Mouse (Mus musculus) thymus, adult 2 months (tissue): ENCODE data around the gene Dcaf4. TPM values are rescaled to one million over a fixed set of nuclear protein-coding genes. Genes with fewer than 3 reads are reported as not detected.

Experiments
- DNase-seq: peaks from one replicate; pipeline ENCODE4 v3.0.0; 2021
- H3K27ac ChIP-seq: fragments of 200-500 bp; 2 replicates; pipeline ENCODE4 v1.5.1; 2012; ENCODE audit warnings: low read length, control low read depth; ENCODE audit not compliant: control insufficient read depth, insufficient read depth
- H3K27me3 ChIP-seq: fragments of 200-500 bp; 2 replicates; pipeline ENCODE4 v1.6.1; 2012; ENCODE audit warnings: mild to moderate bottlenecking, low read length, moderate library complexity, mixed read lengths; ENCODE audit not compliant: control insufficient read depth, insufficient read depth
- H3K36me3 ChIP-seq: fragments of 200-500 bp; 2 replicates; pipeline ENCODE4 v1.6.1; 2012; ENCODE audit warnings: mild to moderate bottlenecking, low read length, moderate library complexity; ENCODE audit not compliant: control insufficient read depth, insufficient read depth
- H3K4me1 ChIP-seq: fragments of 200-500 bp; replicated peaks from 2 replicates; pipeline ENCODE4 v1.6.1; 2012; ENCODE audit warnings: low read length; ENCODE audit not compliant: control insufficient read depth, insufficient read depth
- H3K4me3 ChIP-seq: fragments of 200-500 bp; 2 replicates; pipeline ENCODE4 v1.5.1; 2012; ENCODE audit warnings: mild to moderate bottlenecking, low read length, control low read depth, moderate library complexity; ENCODE audit not compliant: control insufficient read depth, insufficient read depth
- CTCF ChIP-seq: fragments of 200-500 bp; IDR thresholded peaks from 2 replicates; pipeline ENCODE4 v1.5.1; 2012; ENCODE audit warnings: mild to moderate bottlenecking, control low read depth, low read length, moderate library complexity, borderline replicate concordance; ENCODE audit not compliant: control insufficient read depth, poor library complexity, insufficient read depth; ENCODE audit errors: extremely low read depth
- POLR2A ChIP-seq: fragments of 200-500 bp; IDR thresholded peaks from 2 replicates; pipeline ENCODE4 v1.6.1; 2012; ENCODE audit warnings: mild to moderate bottlenecking, low read length, control low read depth, moderate library complexity; ENCODE audit not compliant: control insufficient read depth, poor library complexity, insufficient read depth; ENCODE audit errors: extremely low read depth
- WGBS: fragments of 180-500 bp; shearing (Covaris S2); methylation state at CpG from one replicate; pipeline ENCODE4 v1.1.7; 2018; 5-methylcytosine and 5-hydroxymethylcytosine counted together
- polyA plus RNA-seq: library from polyadenylated mRNA; depleted of rRNA; stranded (reverse); fragments of >200 nt; gene quantifications from 2 replicates; pipeline ENCODE4 v1.2.3, GENCODE M21; 2012; rRNA removed

Dcaf4 gene
- polyA plus RNA-seq, 1 experiment: 36.6 TPM

DNA sequence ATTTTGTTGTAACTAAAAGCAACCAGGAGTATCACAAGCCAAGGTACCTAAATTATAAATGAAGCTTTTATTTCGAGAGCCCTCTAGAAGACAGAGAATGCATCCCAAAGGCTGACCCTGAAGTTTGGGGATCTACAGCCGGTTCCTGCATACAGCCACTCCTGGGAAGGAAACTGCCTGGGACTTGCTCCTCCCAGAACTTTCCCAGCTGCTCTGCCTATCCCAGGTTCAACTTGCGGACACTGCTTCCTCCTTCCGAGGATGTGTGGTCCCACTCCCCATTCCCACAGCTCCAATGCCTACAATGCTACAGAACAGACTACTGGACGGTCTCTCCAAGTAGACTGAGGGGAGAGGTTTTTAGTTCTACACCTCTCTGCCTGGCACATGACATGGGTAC is 52.5 kb downstream of the Dcaf4 start:
- Histone ChIP-seq H3K4me3 (no peak overlapping the region), H3K27ac (no peak overlapping the region), H3K27me3 (no peaks in the 10 kb centered on the region), H3K4me1 (no peaks in the 10 kb centered on the region), H3K36me3 (peaks cover 33% of the 10 kb centered on the region)
- TF ChIP-seq POLR2A: no peak
- TF ChIP-seq CTCF: no peak
- WGBS: 96% methylated on average over 5 of the region's 5 CpGs
- no peak for DNase-seq

DNA sequence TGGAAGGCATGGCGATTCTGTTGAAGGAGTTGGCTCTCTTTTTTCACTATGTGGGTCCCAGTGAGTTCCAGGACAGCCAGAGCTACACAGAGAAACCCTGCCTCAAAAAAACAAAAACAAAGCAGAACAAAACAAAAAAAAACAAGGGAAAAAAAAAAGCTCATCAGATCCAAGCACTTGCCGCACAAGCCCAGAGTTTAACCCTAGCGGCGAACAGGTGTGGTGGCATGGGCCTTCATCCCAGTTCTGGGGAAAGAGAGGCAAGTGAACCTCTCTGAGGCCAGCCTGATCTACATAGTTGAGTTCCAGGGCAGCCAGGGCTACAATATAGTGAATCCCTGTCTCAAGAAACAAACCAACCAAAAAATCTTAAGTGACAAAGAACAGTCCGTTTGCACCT is 57.2 kb downstream of the Dcaf4 start:
- Histone ChIP-seq H3K4me3 (no peak overlapping the region), H3K27ac (no peak overlapping the region), H3K4me1 (no peaks in the 10 kb centered on the region), H3K36me3 (peaks cover 16% of the 10 kb centered on the region), H3K27me3 (no peaks in the 10 kb centered on the region)
- TF ChIP-seq CTCF (no peak), POLR2A (no peak)
- 96% methylated on average over 5 of the region's 5 CpGs for WGBS
- no peak for DNase-seq

DNA sequence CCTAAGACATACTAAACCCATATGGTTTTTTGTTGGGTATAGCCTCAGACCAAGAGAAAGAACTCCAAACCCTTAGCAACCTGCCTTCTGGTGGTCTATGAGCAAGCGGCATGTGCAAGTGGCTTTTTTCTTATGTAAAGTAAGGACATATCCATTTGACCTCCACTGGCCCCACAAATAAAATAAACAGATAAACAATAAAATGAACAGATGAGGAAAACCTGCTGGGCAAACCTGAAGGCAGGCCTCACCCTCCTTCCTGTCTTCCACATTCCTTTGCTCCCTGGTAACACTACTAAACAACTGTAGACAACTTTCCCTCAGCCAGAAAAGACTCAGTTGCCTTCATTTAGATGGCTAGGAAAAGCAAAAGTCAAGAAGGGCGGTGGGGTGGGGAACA is 58.1 kb downstream of the Dcaf4 start:
- TF ChIP-seq CTCF (no peak), POLR2A (no peak)
- no peak for DNase-seq
- no peaks in the 10 kb centered on the region for H3K4me1 ChIP-seq
- H3K36me3 ChIP-seq: peaks cover 16% of the 10 kb centered on the region
- H3K4me3 ChIP-seq: no peak overlapping the region
- no peak overlapping the region for H3K27ac ChIP-seq
- H3K27me3 ChIP-seq: no peaks in the 10 kb centered on the region
- WGBS: 97% methylated on average over 2 of the region's 2 CpGs

DNA sequence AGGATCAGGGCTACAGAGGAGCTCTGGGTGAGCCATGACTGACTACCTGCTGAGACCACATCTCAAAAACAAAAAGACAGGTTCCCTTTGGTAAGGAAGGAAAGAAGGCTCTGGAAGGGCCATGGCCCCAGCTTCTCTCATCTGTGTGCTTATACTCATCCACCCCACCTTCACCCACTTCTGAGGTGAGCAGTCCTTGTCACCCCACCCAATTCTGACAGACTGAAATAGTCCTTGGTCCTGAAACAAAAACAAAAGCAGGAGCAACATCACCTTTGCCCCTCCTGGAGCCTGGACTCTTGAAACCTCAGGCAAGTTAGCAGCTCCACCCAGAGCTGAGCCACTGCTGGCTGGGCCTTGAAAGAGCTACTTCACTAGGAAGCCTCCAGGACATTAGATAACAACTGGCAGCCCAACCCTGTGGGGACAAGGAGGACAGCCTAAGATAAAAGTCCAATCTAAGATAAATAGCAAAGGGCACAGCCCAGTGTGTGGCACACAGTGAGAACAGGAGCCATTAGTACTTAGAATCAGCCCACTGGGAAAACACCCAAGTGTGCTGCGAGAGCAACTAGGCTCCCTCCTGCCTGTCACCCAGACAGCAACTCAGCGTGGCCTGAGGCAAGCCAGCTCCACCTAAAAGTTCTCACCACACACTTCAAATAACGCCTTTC is 58.8 kb downstream of the Dcaf4 start:
- Histone ChIP-seq H3K4me3 (no peak overlapping the region), H3K27ac (no peak overlapping the region), H3K36me3 (peaks cover 21% of the 10 kb centered on the region), H3K27me3 (no peaks in the 10 kb centered on the region), H3K4me1 (no peaks in the 10 kb centered on the region)
- TF ChIP-seq CTCF: no peak
- TF ChIP-seq POLR2A: no peak
- 82% methylated on average over 3 of the region's 3 CpGs for WGBS
- no peak for DNase-seq

DNA sequence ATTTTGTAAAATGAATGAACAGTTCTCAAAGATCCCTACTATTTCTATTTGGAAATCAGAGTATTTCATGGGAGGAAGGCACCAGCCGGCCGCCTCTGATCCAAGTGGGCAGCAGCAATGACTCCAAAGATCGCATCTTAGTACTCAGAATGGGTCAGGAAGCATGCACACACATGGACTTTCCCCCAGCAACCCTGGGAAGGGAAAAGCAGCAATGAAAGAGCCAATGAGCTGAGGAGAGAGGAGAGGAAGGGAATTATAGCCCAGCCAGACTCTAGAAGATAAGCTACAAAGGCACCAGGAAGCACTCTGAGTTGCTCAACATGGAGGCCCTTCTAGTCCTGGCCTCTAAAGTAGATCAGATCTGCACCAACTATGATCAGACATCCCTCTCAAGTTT is 60.0 kb downstream of the Dcaf4 start:
- H3K4me1 ChIP-seq: no peaks in the 10 kb centered on the region
- TF ChIP-seq CTCF: no peak
- TF ChIP-seq POLR2A: no peak
- peaks cover 11% of the 10 kb centered on the region for H3K36me3 ChIP-seq
- no peak overlapping the region for H3K27ac ChIP-seq
- H3K4me3 ChIP-seq: no peak overlapping the region
- 97% methylated on average over 3 of the region's 3 CpGs for WGBS
- DNase-seq: no peak
- H3K27me3 ChIP-seq: no peaks in the 10 kb centered on the region

DNA sequence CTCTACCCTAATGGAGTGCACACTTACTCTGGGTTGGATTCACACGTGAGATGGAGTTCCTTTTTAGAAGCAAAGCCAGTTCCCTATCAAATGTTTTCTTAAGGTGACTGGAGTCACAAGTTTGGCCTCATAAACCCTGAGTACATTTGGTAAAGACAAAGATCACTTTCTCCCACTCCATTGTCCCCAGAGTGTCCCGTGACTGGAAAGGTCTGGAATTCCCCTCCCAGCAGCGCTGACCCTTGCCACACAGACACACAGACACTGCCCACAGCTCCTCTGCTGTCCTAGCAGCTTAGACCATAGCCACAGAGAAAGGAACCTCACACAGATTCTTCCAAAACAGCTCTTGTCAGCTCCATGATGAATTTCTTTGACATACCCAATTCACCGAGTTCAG is 61.8 kb downstream of the Dcaf4 start:
- Histone ChIP-seq H3K27ac (no peak overlapping the region), H3K4me3 (no peak overlapping the region), H3K4me1 (no peaks in the 10 kb centered on the region), H3K27me3 (no peaks in the 10 kb centered on the region), H3K36me3 (peaks cover 5% of the 10 kb centered on the region)
- no peak for DNase-seq
- 90% methylated on average over 4 of the region's 4 CpGs for WGBS
- TF ChIP-seq CTCF (no peak), POLR2A (no peak)

DNA sequence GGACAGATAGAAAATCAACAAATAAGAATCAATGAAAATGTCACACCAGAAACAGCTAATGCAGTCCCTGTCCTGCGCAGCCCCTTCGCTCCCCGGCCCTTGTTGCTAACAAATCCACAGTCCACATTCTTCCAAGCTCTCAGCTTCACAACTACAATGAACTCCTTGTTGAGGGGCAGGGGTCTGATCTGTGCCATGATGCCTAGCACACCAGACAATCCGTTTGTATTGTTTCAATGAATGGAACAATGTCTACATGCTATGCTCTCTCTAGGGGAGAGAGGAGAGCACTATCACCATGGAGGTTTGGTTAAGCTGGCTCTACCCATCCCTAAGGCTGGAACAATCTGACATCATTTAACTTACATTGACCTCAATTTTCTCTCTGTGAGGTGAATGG is 62.5 kb downstream of the Dcaf4 start:
- Histone ChIP-seq H3K27ac (no peak overlapping the region), H3K4me3 (no peak overlapping the region), H3K36me3 (peaks cover 8% of the 10 kb centered on the region), H3K4me1 (no peaks in the 10 kb centered on the region), H3K27me3 (no peaks in the 10 kb centered on the region)
- DNase-seq: no peak
- TF ChIP-seq CTCF (no peak), POLR2A (no peak)
- 97% methylated on average over 4 of the region's 4 CpGs for WGBS

DNA sequence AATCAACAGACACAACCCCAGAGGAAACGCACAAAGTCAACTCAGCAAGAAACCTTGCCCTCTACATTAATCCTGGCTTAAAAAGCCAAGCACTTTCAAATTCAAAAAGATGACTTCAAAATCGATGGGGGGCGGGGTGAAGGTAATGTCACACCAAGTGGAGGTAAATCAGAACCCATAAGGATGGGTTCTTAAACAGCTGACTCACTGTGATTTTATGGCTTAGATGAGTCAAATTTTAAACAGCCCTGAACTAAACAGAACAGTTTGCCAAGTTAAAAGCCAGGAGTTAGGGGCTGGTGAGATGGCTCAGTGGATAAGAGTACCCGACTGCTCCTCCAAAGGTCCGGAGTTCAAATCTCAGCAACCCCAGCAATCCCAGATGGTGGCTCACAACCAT is 66.4 kb downstream of the Dcaf4 start:
- 96% methylated on average over 5 of the region's 5 CpGs for WGBS
- no peak for TF ChIP-seq POLR2A
- TF ChIP-seq CTCF: no peak
- H3K4me1 ChIP-seq: no peaks in the 10 kb centered on the region
- DNase-seq: no peak
- H3K36me3 ChIP-seq: peaks cover 29% of the 10 kb centered on the region
- no peak overlapping the region for H3K27ac ChIP-seq
- no peaks in the 10 kb centered on the region for H3K27me3 ChIP-seq
- no peak overlapping the region for H3K4me3 ChIP-seq

Other genes starting within 250 kb of the Dcaf4 start
- gene Dpf3, start 32.8 kb upstream of the Dcaf4 start, polyA plus RNA-seq: 0.27 and 0.65 TPM in 2 replicates
- gene Zfyve1, start 76.8 kb downstream of the Dcaf4 start, polyA plus RNA-seq: 43.4 and 50.2 TPM in 2 replicates
- gene Rbm25, start 110.8 kb downstream of the Dcaf4 start, polyA plus RNA-seq: 45.1 and 49.2 TPM in 2 replicates
- 31.3 and 31.5 TPM in 2 replicates for gene Psen1, start 167.7 kb downstream of the Dcaf4 start, polyA plus RNA-seq
- 1.7 and 1.9 TPM in 2 replicates for gene Papln, start 243.2 kb downstream of the Dcaf4 start, polyA plus RNA-seq